Mouse (Mus musculus): ENCODE results near the gene Cspg5.

DNA sequence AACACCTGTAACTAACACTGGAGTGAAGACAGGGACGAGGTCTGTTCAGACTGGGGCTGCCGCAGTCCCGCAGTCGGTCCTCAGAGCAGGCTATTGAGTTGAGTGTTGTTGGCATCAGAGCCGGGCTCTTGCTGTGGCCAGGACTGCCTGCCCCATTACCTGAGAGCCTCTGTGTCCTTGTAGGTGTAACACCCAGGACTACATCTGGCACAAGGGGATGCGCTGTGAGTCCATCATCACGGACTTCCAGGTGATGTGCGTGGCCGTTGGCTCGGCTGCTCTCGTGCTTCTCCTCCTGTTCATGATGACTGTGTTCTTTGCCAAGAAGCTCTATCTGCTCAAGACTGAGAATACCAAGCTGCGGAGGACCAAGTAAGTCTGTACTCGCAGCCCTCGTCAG is 7.2 kb downstream of the Cspg5 start:
- TF ChIP-seq POLR2A (IDR thresholded peaks at IDR 0.05; ENCODE audit: low read depth, low read length) (no peak), ZC3H11A (IDR thresholded peaks at IDR 0.05; ENCODE audit: low read depth, low read length) (no peak), CTCF (conservative IDR thresholded peaks at IDR 0.05 in 1 of 2, IDR thresholded peaks at IDR 0.05 in 1 of 2; ENCODE audit: low read depth in 2 of 2, low read length in 2 of 2) (no peak)

Data from CH12.LX (cell line).